Mouse (Mus musculus): ENCODE data around the gene Cadm2. TPM values are rescaled to one million over a fixed set of nuclear protein-coding genes. Genes with fewer than 3 reads are reported as not detected.

Cadm2 gene
- polyA plus RNA-seq, 1 experiment from 2014 or later: 70.7 TPM

- Histone ChIP-seq H3K4me1 (no peaks in the 10 kb centered on the region), H3K27me3 (replicated peaks) (no peaks in the 10 kb centered on the region), H3K27ac (no peak overlapping the region), H3K4me3 (no peak overlapping the region), H3K9me3 (no peaks in the 10 kb centered on the region), H3K36me3 (replicated peaks) (no peaks in the 10 kb centered on the region), H3K9ac (no peak overlapping the region), H3K4me2 (no peak overlapping the region)
- 91% methylated on average over 4 of the region's 4 CpGs for WGBS
- no peak for ATAC-seq (replicated peaks)
These were observed 524.8 kb downstream of the Cadm2 start for GRCm38 (mm10) chr16:67095916-67096315.

GRCm38 (mm10) chr16:67089747-67090146, 531.0 kb downstream of the Cadm2 start:
- H3K4me1 ChIP-seq: no peaks in the 10 kb centered on the region
- 61% methylated on average over 3 of the region's 3 CpGs for WGBS

GRCm38 (mm10) chr16:67079318-67079717, 541.4 kb downstream of the Cadm2 start:
- Histone ChIP-seq H3K9me3 (no peaks in the 10 kb centered on the region), H3K4me3 (no peak overlapping the region), H3K9ac (no peak overlapping the region), H3K36me3 (replicated peaks) (no peaks in the 10 kb centered on the region), H3K4me2 (no peak overlapping the region), H3K27ac (no peak overlapping the region), H3K4me1 (no peaks in the 10 kb centered on the region), H3K27me3 (replicated peaks) (no peaks in the 10 kb centered on the region)
- no peak for ATAC-seq (replicated peaks)
- WGBS: 40% methylated on average over 2 of the region's 2 CpGs

More at GRCm38 (mm10) chr16:67089747-67090146, 531.0 kb downstream of the Cadm2 start:
- Histone ChIP-seq H3K27me3 (replicated peaks) (no peaks in the 10 kb centered on the region), H3K9me3 (no peaks in the 10 kb centered on the region), H3K4me3 (no peak overlapping the region), H3K9ac (no peak overlapping the region), H3K4me2 (no peak overlapping the region), H3K27ac (no peak overlapping the region), H3K36me3 (replicated peaks) (no peaks in the 10 kb centered on the region)
- ATAC-seq (replicated peaks): no peak

GRCm38 (mm10) chr16:67076169-67076895, 544.4 kb downstream of the Cadm2 start:
- WGBS: 85% methylated on average over 7 of the region's 7 CpGs

GRCm38 (mm10) chr16:67068461-67068860, 552.2 kb downstream of the Cadm2 start:
- Histone ChIP-seq H3K36me3 (replicated peaks) (no peaks in the 10 kb centered on the region), H3K4me3 (no peak overlapping the region), H3K27me3 (replicated peaks) (no peaks in the 10 kb centered on the region), H3K9ac (no peak overlapping the region), H3K27ac (no peak overlapping the region), H3K9me3 (no peaks in the 10 kb centered on the region), H3K4me2 (no peak overlapping the region), H3K4me1 (no peaks in the 10 kb centered on the region; the same call in 1 of the 2 replicates)
- no peak for ATAC-seq (replicated peaks)
- WGBS: 37% methylated on average over 1 of the region's 1 CpGs

More at GRCm38 (mm10) chr16:67076169-67076895, 544.4 kb downstream of the Cadm2 start:
- Histone ChIP-seq H3K27ac (no peak overlapping the region), H3K27me3 (replicated peaks) (no peaks in the 10 kb centered on the region), H3K4me1 (no peaks in the 10 kb centered on the region), H3K4me3 (no peak overlapping the region), H3K9ac (no peak overlapping the region), H3K4me2 (no peak overlapping the region), H3K36me3 (replicated peaks) (no peaks in the 10 kb centered on the region), H3K9me3 (no peaks in the 10 kb centered on the region)
- no peak for ATAC-seq (replicated peaks)

- H3K27ac ChIP-seq: no peak overlapping the region
- H3K9ac ChIP-seq: no peak overlapping the region
- no peaks in the 10 kb centered on the region for H3K9me3 ChIP-seq
- H3K4me1 ChIP-seq: no peaks in the 10 kb centered on the region
- no peaks in the 10 kb centered on the region for H3K27me3 ChIP-seq (replicated peaks)
- ATAC-seq (replicated peaks): no peak
- H3K4me2 ChIP-seq: no peak overlapping the region
- WGBS: 68% methylated on average over 5 of the region's 5 CpGs
- H3K4me3 ChIP-seq: no peak overlapping the region
- no peaks in the 10 kb centered on the region for H3K36me3 ChIP-seq (replicated peaks)
These were observed 589.8 kb downstream of the Cadm2 start for GRCm38 (mm10) chr16:67030918-67031317.

- Histone ChIP-seq H3K9ac (no peak overlapping the region), H3K9me3 (no peaks in the 10 kb centered on the region)
These were observed 600.9 kb downstream of the Cadm2 start for GRCm38 (mm10) chr16:67019856-67020255.

GRCm38 (mm10) chr16:67017710-67018109, 603.0 kb downstream of the Cadm2 start:
- H3K4me1 ChIP-seq: no peaks in the 10 kb centered on the region
- H3K4me2 ChIP-seq: no peak overlapping the region
- H3K27me3 ChIP-seq (replicated peaks): no peaks in the 10 kb centered on the region
- 93% methylated on average over 2 of the region's 2 CpGs for WGBS
- H3K36me3 ChIP-seq (replicated peaks): no peaks in the 10 kb centered on the region
- H3K9me3 ChIP-seq: no peaks in the 10 kb centered on the region
- H3K27ac ChIP-seq: no peak overlapping the region
- H3K4me3 ChIP-seq: no peak overlapping the region
- H3K9ac ChIP-seq: no peak overlapping the region
- ATAC-seq (replicated peaks): no peak

More at GRCm38 (mm10) chr16:67019856-67020255, 600.9 kb downstream of the Cadm2 start:
- 81% methylated on average over 1 of the region's 1 CpGs for WGBS
- no peak overlapping the region for H3K4me2 ChIP-seq
- no peak overlapping the region for H3K27ac ChIP-seq
- H3K36me3 ChIP-seq (replicated peaks): no peaks in the 10 kb centered on the region
- H3K27me3 ChIP-seq (replicated peaks): no peaks in the 10 kb centered on the region
- H3K4me3 ChIP-seq: no peak overlapping the region
- H3K4me1 ChIP-seq: no peaks in the 10 kb centered on the region
- no peak for ATAC-seq (replicated peaks)

GRCm38 (mm10) chr16:67003161-67003560, 617.5 kb downstream of the Cadm2 start:
- Histone ChIP-seq H3K27ac (no peak overlapping the region), H3K9me3 (no peaks in the 10 kb centered on the region), H3K36me3 (replicated peaks) (no peaks in the 10 kb centered on the region), H3K9ac (no peak overlapping the region), H3K4me3 (no peak overlapping the region), H3K27me3 (replicated peaks) (no peaks in the 10 kb centered on the region), H3K4me2 (no peak overlapping the region), H3K4me1 (no peaks in the 10 kb centered on the region)
- no peak for ATAC-seq (replicated peaks)
- whole genome bisulfite sequencing: 91% methylated on average over 3 of the region's 3 CpGs

- Histone ChIP-seq H3K9ac (no peak overlapping the region), H3K4me3 (no peak overlapping the region), H3K27ac (no peak overlapping the region), H3K4me1 (no peaks in the 10 kb centered on the region), H3K27me3 (replicated peaks) (no peaks in the 10 kb centered on the region), H3K36me3 (replicated peaks) (no peaks in the 10 kb centered on the region), H3K9me3 (no peaks in the 10 kb centered on the region), H3K4me2 (no peak overlapping the region)
- 68% methylated on average over 4 of the region's 4 CpGs for WGBS
- ATAC-seq (replicated peaks): no peak
These were observed 619.0 kb downstream of the Cadm2 start for GRCm38 (mm10) chr16:67001707-67002106.

GRCm38 (mm10) chr16:66997461-66997860, 623.2 kb downstream of the Cadm2 start:
- no peak for ATAC-seq (replicated peaks)
- Histone ChIP-seq H3K27ac (no peak overlapping the region), H3K36me3 (replicated peaks) (no peaks in the 10 kb centered on the region), H3K4me3 (no peak overlapping the region), H3K9ac (no peak overlapping the region), H3K4me2 (no peak overlapping the region), H3K27me3 (replicated peaks) (no peaks in the 10 kb centered on the region), H3K4me1 (no peaks in the 10 kb centered on the region), H3K9me3 (no peaks in the 10 kb centered on the region)
- WGBS: 53% methylated on average over 2 of the region's 2 CpGs

- Histone ChIP-seq H3K4me3 (no peak overlapping the region), H3K4me2 (no peak overlapping the region), H3K9ac (no peak overlapping the region), H3K27me3 (replicated peaks) (no peaks in the 10 kb centered on the region), H3K27ac (no peak overlapping the region), H3K36me3 (replicated peaks) (no peaks in the 10 kb centered on the region), H3K9me3 (no peaks in the 10 kb centered on the region), H3K4me1 (no peaks in the 10 kb centered on the region)
- ATAC-seq (replicated peaks): no peak
- 75% methylated on average over 6 of the region's 6 CpGs for WGBS
These were observed 633.0 kb downstream of the Cadm2 start for GRCm38 (mm10) chr16:66987741-66988140.

GRCm38 (mm10) chr16:66986879-66987278, 633.8 kb downstream of the Cadm2 start:
- Histone ChIP-seq H3K4me3 (no peak overlapping the region), H3K4me2 (no peak overlapping the region), H3K4me1 (no peaks in the 10 kb centered on the region), H3K36me3 (replicated peaks) (no peaks in the 10 kb centered on the region), H3K9me3 (no peaks in the 10 kb centered on the region), H3K27ac (no peak overlapping the region), H3K9ac (no peak overlapping the region), H3K27me3 (replicated peaks) (no peaks in the 10 kb centered on the region)
- ATAC-seq (replicated peaks): no peak
- WGBS: 73% methylated on average over 7 of the region's 7 CpGs

All from midbrain, embryonic 15.5 days (tissue).